Mouse (Mus musculus) olfactory bulb, adult 2 months (tissue): ENCODE measurements around the gene Per1. TPM values are rescaled to one million over a fixed set of nuclear protein-coding genes. Genes with fewer than 3 reads are reported as not detected.

Source experiments
- H3K27ac ChIP-seq: fragments of 200-500 bp; 2 replicates; pipeline ENCODE4 v1.5.1; 2012; ENCODE audit warnings: low read depth, low read length; ENCODE audit not compliant: insufficient read depth
- H3K4me1 ChIP-seq: fragments of 200-500 bp; 2 replicates; pipeline ENCODE4 v1.6.1; 2012; ENCODE audit warnings: low read length; ENCODE audit not compliant: control insufficient read depth, insufficient read depth
- H3K4me3 ChIP-seq: fragments of 200-500 bp; 2 replicates; pipeline ENCODE4 v1.5.1; 2012; ENCODE audit warnings: mild to moderate bottlenecking, low read depth, low read length, moderate library complexity; ENCODE audit not compliant: insufficient read depth
- CTCF ChIP-seq: fragments of 200-500 bp; IDR thresholded peaks from 2 replicates; pipeline ENCODE4 v1.5.1; 2012; ENCODE audit warnings: low read depth, mild to moderate bottlenecking, low read length, moderate library complexity; ENCODE audit not compliant: insufficient read depth
- POLR2A ChIP-seq: fragments of 200-500 bp; IDR thresholded peaks from 2 replicates; pipeline ENCODE4 v1.6.1; 2012; ENCODE audit warnings: mild to moderate bottlenecking, low read depth, low read length, moderate library complexity; ENCODE audit not compliant: insufficient read depth
- WGBS: fragments of 180-500 bp; shearing (Covaris S2); methylation state at CpG from one replicate; pipeline ENCODE4 v1.1.7; 2018; 5-methylcytosine and 5-hydroxymethylcytosine counted together
- polyA plus RNA-seq: library from polyadenylated mRNA; stranded (reverse); fragments of >200 nt; gene quantifications from 2 replicates; pipeline ENCODE4 v1.2.4, GENCODE M21; 2012; ENCODE audit warnings: low replicate concordance; ENCODE audit not compliant: missing spikeins, insufficient read depth, insufficient read length

Per1 gene
- polyA plus RNA-seq, 1 experiment: not detected

GRCm38 (mm10) chr11:69062761-69063224 is 32.2 kb upstream of the Per1 start:
- under 1% methylated on average over 19 of the region's 19 CpGs for WGBS
- Histone ChIP-seq H3K27ac (peak overlapping the region; percentile 76), H3K4me1 (peaks cover 25% of the 10 kb centered on the region), H3K4me3 (peak overlapping the region; percentile 44)
- no peak for TF ChIP-seq POLR2A
- TF ChIP-seq CTCF: no peak

- H3K4me1 ChIP-seq: peaks cover 25% of the 10 kb centered on the region
- peak overlapping the region; percentile 23; the same call in 1 of the 2 replicates for H3K27ac ChIP-seq
- H3K4me3 ChIP-seq: peak overlapping the region; percentile 65
- TF ChIP-seq POLR2A (peak; percentile 48; the same call in 1 of the 2 replicates), CTCF (no peak)
- WGBS: under 1% methylated on average over 31 of the region's 31 CpGs
Measured at GRCm38 (mm10) chr11:69063413-69064201, 31.4 kb upstream of the Per1 start.

- WGBS: 69% methylated on average over 9 of the region's 9 CpGs
- TF ChIP-seq CTCF (no peak), POLR2A (no peak)
- peaks cover 25% of the 10 kb centered on the region for H3K4me1 ChIP-seq
- H3K27ac ChIP-seq: no peak overlapping the region; the same call in 1 of the 2 replicates
- H3K4me3 ChIP-seq: peak overlapping the region; percentile 65
Measured at GRCm38 (mm10) chr11:69064259-69065133, 30.5 kb upstream of the Per1 start.

- H3K4me3 ChIP-seq: no peak overlapping the region
- TF ChIP-seq POLR2A: no peak
- WGBS: 69% methylated on average over 3 of the region's 3 CpGs
- H3K27ac ChIP-seq: no peak overlapping the region
- peaks cover 28% of the 10 kb centered on the region for H3K4me1 ChIP-seq
Measured at GRCm38 (mm10) chr11:69065394-69065925, 29.6 kb upstream of the Per1 start.

GRCm38 (mm10) chr11:69066163-69066861 is 28.7 kb upstream of the Per1 start:
- Histone ChIP-seq H3K27ac (peak overlapping the region; percentile 13; the same call in 1 of the 2 replicates), H3K4me3 (peak overlapping the region; percentile 42), H3K4me1 (peaks cover 26% of the 10 kb centered on the region)
- no peak for TF ChIP-seq POLR2A
- TF ChIP-seq CTCF: no peak
- 1% methylated on average over 29 of the region's 29 CpGs for WGBS

- 9% methylated on average over 8 of the region's 8 CpGs for WGBS
- peaks cover 23% of the 10 kb centered on the region for H3K4me1 ChIP-seq
- H3K27ac ChIP-seq: peak overlapping the region; percentile 33; the same call in 1 of the 2 replicates
- H3K4me3 ChIP-seq: no peak overlapping the region
- TF ChIP-seq CTCF: no peak
- no peak for TF ChIP-seq POLR2A
Measured at GRCm38 (mm10) chr11:69066956-69067355, 28.1 kb upstream of the Per1 start.

- TF ChIP-seq POLR2A: no peak
- TF ChIP-seq CTCF: no peak
- 49% methylated on average over 6 of the region's 6 CpGs for WGBS
- Histone ChIP-seq H3K27ac (peak overlapping the region; percentile 46; the same call in 1 of the 2 replicates), H3K4me1 (peaks cover 28% of the 10 kb centered on the region), H3K4me3 (no peak overlapping the region)
Measured at GRCm38 (mm10) chr11:69067601-69068000, 27.4 kb upstream of the Per1 start.

GRCm38 (mm10) chr11:69070093-69070492 is 24.9 kb upstream of the Per1 start:
- Histone ChIP-seq H3K4me1 (peaks cover 32% of the 10 kb centered on the region), H3K27ac (peak overlapping the region; percentile 92), H3K4me3 (peak overlapping the region; percentile 52)
- under 1% methylated on average over 13 of the region's 13 CpGs for WGBS
- TF ChIP-seq CTCF: no peak
- no peak for TF ChIP-seq POLR2A
